Mouse (Mus musculus) cerebellum, adult 2 months (tissue): Measurements from ENCODE around the gene Ctdspl.

Experiments
- CTCF ChIP-seq: fragments of 200-500 bp; IDR thresholded peaks from 2 replicates; pipeline ENCODE4 v1.5.1; 2011; ENCODE audit warnings: low read depth, mild to moderate bottlenecking, control low read depth, low read length, moderate library complexity, borderline replicate concordance; ENCODE audit not compliant: insufficient read depth
- POLR2A ChIP-seq: fragments of 200-500 bp; IDR thresholded peaks from 2 replicates; pipeline ENCODE4 v1.6.1; 2011; ENCODE audit warnings: low read length, control low read depth, borderline replicate concordance; ENCODE audit not compliant: insufficient read depth

GRCm38 (mm10) chr9:119053964-119054576 is 127.8 kb downstream of the Ctdspl start:
- TF ChIP-seq CTCF (no peak), POLR2A (no peak)
